Mouse (Mus musculus): ENCODE data around the gene Zbtb7b.

Zbtb7b gene

GRCm38 (mm10) chr3:89390699-89391662 lies 3.6 kb downstream of the Zbtb7b start:
- in situ Hi-C loops (cut with MboI, MseI) = no loop called here

GRCm38 (mm10) chr3:89390111-89390515 lies 4.5 kb downstream of the Zbtb7b start:
- in situ Hi-C loops (cut with MboI, MseI) = no loop called here

GRCm38 (mm10) chr3:89388901-89389740 lies 5.5 kb downstream of the Zbtb7b start:
- in situ Hi-C loops (cut with MboI, MseI) = no loop called here

GRCm38 (mm10) chr3:89388134-89388881 lies 6.3 kb downstream of the Zbtb7b start:
- in situ Hi-C loops (cut with MboI, MseI) = no loop called here

- in situ Hi-C loops (cut with MboI, MseI) = no loop called here
Observed at GRCm38 (mm10) chr3:89387632-89388031, 6.9 kb downstream of the Zbtb7b start.

- in situ Hi-C loops (cut with MboI, MseI) = no loop called here
Observed at GRCm38 (mm10) chr3:89386438-89387420, 7.8 kb downstream of the Zbtb7b start.

- in situ Hi-C loops (cut with MboI, MseI) = no loop called here
Observed at GRCm38 (mm10) chr3:89385451-89385850, 9.1 kb downstream of the Zbtb7b start.

- in situ Hi-C loops (cut with MboI, MseI) = no loop called here
Observed at GRCm38 (mm10) chr3:89384331-89385076, 10.1 kb downstream of the Zbtb7b start.

GRCm38 (mm10) chr3:89383651-89384255 lies 10.8 kb downstream of the Zbtb7b start:
- in situ Hi-C loops (cut with MboI, MseI) = no loop called here

- in situ Hi-C loops (cut with MboI, MseI) = no loop called here
Observed at GRCm38 (mm10) chr3:89382950-89383349, 11.6 kb downstream of the Zbtb7b start.

- in situ Hi-C loops (cut with MboI, MseI) = no loop called here
Observed at GRCm38 (mm10) chr3:89382033-89382882, 12.3 kb downstream of the Zbtb7b start.

GRCm38 (mm10) chr3:89381233-89381632 lies 13.3 kb downstream of the Zbtb7b start:
- in situ Hi-C loops (cut with MboI, MseI) = no loop called here

- in situ Hi-C loops (cut with MboI, MseI) = no loop called here
Observed at GRCm38 (mm10) chr3:89380711-89381110, 13.9 kb downstream of the Zbtb7b start.

- in situ Hi-C loops (cut with MboI, MseI) = no loop called here
Observed at GRCm38 (mm10) chr3:89380291-89380690, 14.3 kb downstream of the Zbtb7b start.

GRCm38 (mm10) chr3:89379388-89380131 lies 15.0 kb downstream of the Zbtb7b start:
- in situ Hi-C loops (cut with MboI, MseI) = no loop called here

GRCm38 (mm10) chr3:89378394-89379067 lies 16.0 kb downstream of the Zbtb7b start:
- in situ Hi-C loops (cut with MboI, MseI) = no loop called here

GRCm38 (mm10) chr3:89377831-89378230 lies 16.7 kb downstream of the Zbtb7b start:
- in situ Hi-C loops (cut with MboI, MseI) = no loop called here
